Mouse (Mus musculus): ENCODE data around the gene Nkapd1. TPM values are rescaled to one million over a fixed set of nuclear protein-coding genes. Genes with fewer than 3 reads are reported as not detected.

Gene Nkapd1
- total RNA-seq, 1 experiment from 2014 or later: 73.0 TPM

DNA sequence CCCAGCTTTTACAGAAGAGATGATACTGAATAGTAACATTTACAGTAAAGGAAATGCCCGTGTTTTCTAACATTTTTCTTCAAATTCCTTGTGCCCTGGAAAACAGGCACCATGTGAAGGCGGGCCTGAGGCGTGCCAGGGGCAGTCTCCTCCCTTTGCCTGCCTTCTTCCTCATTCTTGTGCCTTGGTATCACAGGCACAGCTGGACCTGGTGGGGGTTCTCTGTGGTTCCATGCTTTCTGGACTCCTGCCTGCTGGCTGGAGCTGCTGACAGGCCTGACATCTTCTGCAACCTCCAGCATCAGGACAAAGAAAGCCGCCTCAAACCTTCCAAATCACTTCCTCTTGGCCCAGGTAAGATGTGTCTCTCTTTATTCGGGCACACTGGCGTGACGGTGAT lies 52.1 kb downstream of the Nkapd1 start:
- ATAC-seq (replicated peaks in 1 of 2; ENCODE audit: insufficient read depth in 1 of 2, low FRiP score in 2 of 2, low TSS enrichment in 1 of 2, low read depth in 1 of 2, poor library complexity in 2 of 2, severe bottlenecking in 2 of 2): peak; percentile 76 to 81; a peak in 3 of 4 replicates

DNA sequence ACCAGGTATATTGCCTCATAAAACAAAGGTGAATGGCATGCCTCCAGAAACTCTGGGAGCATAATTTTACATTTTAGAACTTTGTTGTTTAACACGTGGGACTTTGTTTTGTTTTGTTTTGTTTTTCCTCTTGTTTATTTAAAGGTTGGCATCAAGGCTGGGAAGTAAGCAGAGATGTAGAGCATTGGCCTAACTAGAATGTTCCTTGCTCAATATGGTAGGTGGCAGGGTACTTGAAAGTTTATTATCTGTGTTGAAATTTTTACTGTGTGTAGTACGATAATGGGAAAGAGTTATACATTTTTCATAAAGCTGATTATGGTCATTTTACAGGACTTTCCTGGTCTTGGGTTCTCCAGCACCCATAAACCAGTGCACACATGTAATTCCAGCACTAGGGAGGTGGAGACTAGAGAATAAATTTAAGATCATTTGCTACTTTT lies 55.3 kb downstream of the Nkapd1 start:
- no peak for ATAC-seq (replicated peaks in 1 of 2; ENCODE audit: insufficient read depth in 1 of 2, low FRiP score in 2 of 2, low TSS enrichment in 1 of 2, low read depth in 1 of 2, poor library complexity in 2 of 2, severe bottlenecking in 2 of 2)

DNA sequence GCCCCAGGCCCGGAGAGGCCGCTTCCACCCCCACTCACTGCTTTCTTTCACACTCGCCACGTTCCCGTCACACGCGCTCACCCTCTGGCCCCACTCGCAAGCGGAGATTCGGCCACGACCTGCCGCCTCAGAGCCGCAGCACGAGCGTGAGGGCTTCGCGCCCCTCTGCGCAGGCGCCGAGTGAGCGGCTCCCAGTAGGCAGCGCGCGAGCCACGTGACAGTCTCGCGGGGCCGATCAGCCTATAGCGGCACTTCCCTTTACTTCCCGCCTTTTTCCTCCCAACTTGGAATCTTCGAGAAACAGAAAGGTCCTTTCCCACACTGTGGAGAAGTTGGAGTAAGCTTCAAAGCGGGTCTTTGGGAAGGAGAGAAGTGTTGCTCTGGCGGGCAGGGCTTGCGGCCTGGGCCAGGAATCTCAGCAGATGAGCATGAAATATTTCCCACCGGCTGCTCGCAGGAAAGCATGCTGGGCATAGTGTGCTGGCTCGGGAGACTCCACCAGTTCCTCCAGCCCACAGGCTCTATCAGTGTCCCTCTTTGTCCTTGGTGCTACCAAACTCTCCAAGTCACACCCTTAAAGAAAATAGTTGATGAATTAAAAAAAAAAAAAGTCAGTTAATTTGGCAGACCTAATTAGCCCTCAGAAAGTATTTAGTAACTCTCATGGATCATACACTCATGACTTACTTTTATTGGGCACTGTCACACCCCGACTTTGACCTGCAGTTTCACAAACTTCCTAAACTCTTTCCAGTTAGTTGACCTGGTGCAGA lies 55.9 kb downstream of the Nkapd1 start, which contains the start of gene Tex12:
Tex12 (minus strand) TSS at position 181 of the 773 bp plus-strand sequence.
- no peak for ATAC-seq (replicated peaks in 1 of 2; ENCODE audit: insufficient read depth in 1 of 2, low FRiP score in 2 of 2, low TSS enrichment in 1 of 2, low read depth in 1 of 2, poor library complexity in 2 of 2, severe bottlenecking in 2 of 2)

Other genes with a start within 250 kb of the Nkapd1 start
- gene Plet1, start 122.9 kb downstream of the Nkapd1 start, total RNA-seq (2017): not detected in 2 replicates
- 91.9 and 128 TPM in 2 replicates for gene Pts, start 88.7 kb downstream of the Nkapd1 start, total RNA-seq (2017)
- 29.5 and 36.7 TPM in 2 replicates for gene Il18, start 62.6 kb downstream of the Nkapd1 start, total RNA-seq (2017)
- gene Bco2, start 62.3 kb downstream of the Nkapd1 start, total RNA-seq (2017): 3.8 and 4.4 TPM in 2 replicates
- gene Tex12, start 56.1 kb downstream of the Nkapd1 start, total RNA-seq (2017): not detected in 2 replicates
- 142 and 154 TPM in 2 replicates for gene Sdhd, start 13.7 kb downstream of the Nkapd1 start, total RNA-seq (2017)
- gene Timm8b, start 13.6 kb downstream of the Nkapd1 start, total RNA-seq (2017): 123 and 162 TPM in 2 replicates
- gene Pih1d2, start 143 bp downstream of the Nkapd1 start, total RNA-seq (2017): 0.56 and 4.6 TPM in 2 replicates
- gene Dlat, start 42.3 kb upstream of the Nkapd1 start, total RNA-seq (2017): 30.7 and 33.5 TPM in 2 replicates
- gene Dixdc1, start 122.1 kb upstream of the Nkapd1 start, total RNA-seq (2017): 0.99 and 2.3 TPM in 2 replicates
- gene 2310030G06Rik, start 129.1 kb upstream of the Nkapd1 start, total RNA-seq (2017): not detected in 2 replicates
- gene Cryab, start 133.9 kb upstream of the Nkapd1 start, total RNA-seq (2017): 0.84 TPM in 1 of 2 replicates, not detected in the other
- gene Hspb2, start 134.9 kb upstream of the Nkapd1 start, total RNA-seq (2017): not detected in 2 replicates
- 8.8 and 8.9 TPM in 2 replicates for gene Fdxacb1, start 150.8 kb upstream of the Nkapd1 start, total RNA-seq (2017)
- 18.0 and 18.2 TPM in 2 replicates for gene Alg9, start 157.6 kb upstream of the Nkapd1 start, total RNA-seq (2017)
- gene 1110032A03Rik, start 158.1 kb upstream of the Nkapd1 start, total RNA-seq (2017): 22.5 and 37.0 TPM in 2 replicates
- 38.7 and 40.3 TPM in 2 replicates for gene Ppp2r1b, start 227.8 kb upstream of the Nkapd1 start, total RNA-seq (2017)

All from hematopoietic stem cell, adult 5-6 weeks (primary cell).